Mouse (Mus musculus): ENCODE results near the gene Phospho2.

GRCm38 (mm10) chr2:69777985-69778835 lies 11.2 kb upstream of the Phospho2 start:
- TF ChIP-seq POLR2A (IDR thresholded peaks at IDR 0.05; ENCODE audit: extremely low read depth, insufficient read depth, low read length) = no peak
- no peak for TF ChIP-seq CTCF (IDR thresholded peaks at IDR 0.05; ENCODE audit: extremely low read depth, insufficient read depth, low read length)

Data from cortical plate, adult 2 months (tissue).